Mouse (Mus musculus) common myeloid progenitor, adult 5-6 weeks (primary cell): ENCODE measurements around the gene Smyd2. TPM values are rescaled to one million over a fixed set of nuclear protein-coding genes. Genes with fewer than 3 reads are reported as not detected.

ENCODE experiments used
- ATAC-seq: replicated peaks from 2 replicates; pipeline ENCODE4 v1.8.0; 2016; ENCODE audit warnings: low read depth, mild to moderate bottlenecking, moderate TSS enrichment, inconsistent platforms; ENCODE audit not compliant: poor library complexity, severe bottlenecking
- total RNA-seq: library from RNA; stranded (forward); fragments of 200-1000, 187-1606 nt; gene quantifications from 2 replicates; pipeline ENCODE4 v1.2.3, GENCODE M21; 2017

Gene Smyd2
- total RNA-seq, 1 experiment from 2014 or later, result 125 TPM

DNA sequence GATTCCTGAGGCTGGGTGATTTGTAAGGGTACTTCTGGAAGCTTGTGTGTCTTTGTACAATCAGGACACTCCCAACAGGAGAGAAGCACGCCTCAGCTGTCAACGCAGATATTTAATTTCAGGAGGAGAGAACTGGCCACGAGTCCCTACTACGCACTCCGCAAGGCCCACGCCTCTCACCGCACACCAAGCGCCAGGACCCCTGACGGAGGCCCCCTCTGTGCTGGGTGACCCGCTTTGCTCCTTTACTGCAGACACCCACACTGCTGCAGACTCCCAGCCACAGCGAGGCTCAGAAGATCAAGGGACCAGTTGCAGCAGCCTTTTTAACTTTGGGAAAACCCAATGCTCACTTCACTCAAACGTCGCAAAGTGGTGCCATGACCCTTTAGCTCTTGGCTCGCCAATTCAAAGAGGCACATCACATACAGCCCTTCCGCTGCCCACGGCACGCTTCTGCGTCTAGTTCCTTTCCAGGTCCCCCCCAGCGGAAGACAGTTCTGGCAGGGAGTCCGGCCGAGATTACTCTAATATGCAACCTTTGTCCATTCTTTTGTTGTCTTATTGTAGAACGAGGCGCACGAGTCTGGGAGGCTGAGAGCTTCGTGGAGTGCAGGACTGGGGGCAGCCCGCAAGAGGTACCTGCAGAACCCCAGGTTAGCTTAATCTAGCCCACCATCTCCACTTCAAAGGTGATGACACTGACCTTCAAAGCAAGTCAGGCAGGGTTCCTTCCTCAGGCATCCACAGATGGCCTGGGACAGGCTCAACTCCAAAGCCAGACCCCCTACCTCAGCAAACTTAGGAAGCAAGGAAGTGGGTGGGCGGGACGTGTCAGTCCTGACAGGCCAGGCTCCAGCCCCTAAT lies 1.2 kb downstream of the Smyd2 start:
- peak; percentile 37 for ATAC-seq

- no peak for ATAC-seq
Observed at GRCm38 (mm10) chr1:189919756-189920155, 2.4 kb downstream of the Smyd2 start.

- ATAC-seq, result no peak
Observed at GRCm38 (mm10) chr1:189917126-189917500, 5.0 kb downstream of the Smyd2 start.

DNA sequence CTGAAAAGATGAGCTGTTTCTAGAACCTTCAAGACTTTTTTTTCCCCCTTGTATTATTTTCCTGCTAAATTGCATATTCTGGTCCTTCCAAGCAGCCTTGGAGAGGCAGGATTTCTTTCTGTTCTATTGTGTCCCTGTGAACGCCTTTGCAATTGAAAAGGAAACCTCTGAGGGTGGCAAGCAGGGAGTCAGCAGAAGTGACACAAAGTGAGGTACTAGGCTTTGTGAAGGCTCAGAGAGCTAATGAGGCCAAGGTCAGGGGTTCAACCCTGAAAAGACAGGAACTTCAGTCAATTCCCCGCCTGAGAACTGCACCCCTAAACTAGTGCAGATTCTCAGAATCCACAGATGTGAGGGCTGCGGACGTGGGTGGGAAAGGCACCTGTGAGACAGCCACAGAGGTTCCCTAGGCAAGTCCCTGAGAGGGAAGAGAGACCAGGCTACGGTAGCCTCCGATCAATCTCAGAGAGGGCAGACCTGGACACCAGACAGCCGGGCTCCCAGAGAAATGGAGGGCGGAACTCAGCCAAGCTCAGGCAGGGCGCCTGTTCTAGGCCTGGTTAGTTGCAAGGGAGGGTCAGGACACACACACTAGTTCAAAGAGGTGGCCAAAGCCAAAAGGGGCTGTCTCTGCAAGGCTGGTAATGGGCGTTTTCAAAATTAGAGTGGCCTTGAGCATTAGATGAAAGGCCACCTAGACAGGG lies 5.6 kb downstream of the Smyd2 start:
- ATAC-seq, result no peak

- no peak for ATAC-seq
Observed at GRCm38 (mm10) chr1:189913093-189913760, 8.9 kb downstream of the Smyd2 start.

DNA sequence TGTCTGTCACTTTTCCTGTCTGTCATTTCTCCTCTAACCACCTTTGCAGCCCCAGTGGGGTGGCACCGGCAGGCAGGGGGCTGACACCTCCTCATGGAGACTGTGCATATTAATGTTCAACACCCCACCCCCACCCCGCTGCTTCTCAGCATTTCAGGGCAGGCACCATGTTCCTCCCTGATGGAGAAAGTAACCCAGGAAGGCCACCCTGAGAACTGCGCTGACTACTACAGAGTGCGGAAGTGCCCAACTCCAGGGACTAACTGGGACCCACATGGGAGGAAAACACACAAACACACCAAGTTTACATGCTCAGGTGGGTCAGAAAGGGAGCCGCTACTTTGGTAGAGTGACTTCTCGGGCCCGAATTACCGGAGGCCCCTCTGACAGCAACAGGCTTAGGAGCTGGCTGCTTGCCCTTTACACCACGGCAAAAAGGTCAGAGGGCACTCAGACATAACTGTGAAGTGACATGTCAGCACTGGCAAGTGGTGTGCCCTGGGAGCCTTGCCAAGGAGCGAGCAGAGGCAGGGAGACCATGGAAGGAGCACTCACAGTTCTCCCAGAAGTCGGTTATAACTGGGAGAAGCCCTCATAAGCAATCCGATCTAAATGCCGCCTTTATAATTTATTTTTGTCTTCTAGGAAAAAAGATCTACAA lies 11.3 kb downstream of the Smyd2 start:
- ATAC-seq, result no peak

DNA sequence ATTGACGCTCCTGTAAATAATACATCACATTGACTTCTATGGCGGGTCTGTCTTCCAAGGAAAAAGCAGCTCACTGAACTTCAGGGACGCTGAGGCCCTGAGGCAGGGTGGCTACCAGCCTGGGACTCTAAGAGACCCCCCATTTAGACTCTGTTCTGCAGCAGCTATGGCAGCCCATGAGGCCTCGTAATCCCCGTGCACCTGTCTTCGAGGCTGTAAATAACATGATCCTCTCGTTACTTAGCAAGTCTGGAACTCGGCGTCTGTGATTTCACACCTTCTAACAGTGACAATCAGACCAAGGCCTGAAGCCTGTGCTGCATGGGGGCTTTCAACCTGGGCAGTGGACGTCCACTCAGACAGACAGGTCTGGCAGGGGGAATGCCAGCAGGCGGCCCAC lies 19.0 kb downstream of the Smyd2 start:
- no peak for ATAC-seq

- no peak for ATAC-seq
Observed at GRCm38 (mm10) chr1:189902413-189902812, 19.8 kb downstream of the Smyd2 start.

GRCm38 (mm10) chr1:189899526-189899925 lies 22.6 kb downstream of the Smyd2 start:
- ATAC-seq, result no peak

GRCm38 (mm10) chr1:189898708-189899107 lies 23.5 kb downstream of the Smyd2 start:
- ATAC-seq, result no peak

GRCm38 (mm10) chr1:189897861-189898260 lies 24.3 kb downstream of the Smyd2 start:
- ATAC-seq, result no peak

DNA sequence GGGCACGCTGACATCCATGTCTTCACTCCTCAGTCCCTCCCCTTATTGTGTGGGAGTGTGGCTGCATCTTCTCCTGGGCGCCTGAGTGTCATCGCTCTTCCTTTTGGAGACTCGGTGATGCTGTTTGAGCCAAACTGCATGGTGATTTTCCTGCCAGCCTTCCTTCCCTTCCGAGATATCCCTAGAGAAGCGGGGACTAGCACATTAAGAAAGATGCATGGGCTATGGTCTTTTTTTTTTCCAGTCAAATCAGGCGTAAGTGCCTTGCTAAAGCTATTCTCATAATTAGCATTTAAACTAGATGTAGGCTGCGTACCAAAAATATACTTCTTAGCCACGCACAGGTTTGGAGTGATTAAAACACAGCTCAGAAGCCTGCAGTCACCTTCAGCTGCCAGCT lies 28.0 kb downstream of the Smyd2 start:
- ATAC-seq, result no peak

GRCm38 (mm10) chr1:189888749-189889148 lies 33.4 kb downstream of the Smyd2 start:
- no peak for ATAC-seq

DNA sequence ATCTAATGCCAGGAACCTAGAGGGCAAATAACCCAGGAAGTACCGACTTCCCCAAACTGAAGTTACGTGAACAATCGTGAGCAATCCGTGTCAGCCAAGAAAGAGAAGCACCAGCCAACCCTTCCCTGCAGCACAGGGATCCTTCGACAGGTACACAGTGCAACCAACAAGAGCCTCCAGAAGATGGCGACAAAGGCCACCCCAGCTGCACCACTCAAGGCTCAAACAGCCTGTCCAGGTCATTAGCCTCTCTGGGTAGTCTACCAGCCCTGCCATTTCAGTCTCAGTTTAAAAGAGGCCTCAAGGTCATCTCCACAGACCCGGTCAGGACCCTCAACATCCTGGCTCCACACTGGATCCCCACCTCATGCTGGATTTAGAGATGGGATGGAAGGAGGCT lies 34.6 kb downstream of the Smyd2 start:
- ATAC-seq, result peak; percentile 85

- no peak for ATAC-seq
Observed at GRCm38 (mm10) chr1:189885975-189886374, 36.2 kb downstream of the Smyd2 start.

DNA sequence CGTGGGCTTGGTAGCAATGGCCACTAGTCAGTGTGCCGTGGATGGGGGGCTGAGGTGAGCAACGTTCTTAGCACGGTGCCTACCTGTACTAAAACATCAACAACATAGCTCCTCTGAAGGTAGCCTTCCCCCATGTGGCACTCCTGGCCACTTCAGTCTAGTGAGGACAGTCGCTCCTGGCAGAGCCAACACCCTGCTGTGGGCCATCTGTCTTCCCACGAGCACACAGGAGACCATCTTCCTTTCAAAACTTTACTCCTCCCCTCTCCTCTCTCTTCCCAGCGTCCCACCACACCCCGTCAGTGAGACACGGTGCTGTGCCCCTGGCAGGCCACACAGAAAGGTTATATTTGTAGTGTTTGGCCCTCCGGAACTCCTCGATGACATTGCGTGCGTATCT lies 37.2 kb downstream of the Smyd2 start:
- no peak for ATAC-seq

- ATAC-seq, result peak; percentile 29
Observed at GRCm38 (mm10) chr1:189883531-189884170, 38.5 kb downstream of the Smyd2 start.

DNA sequence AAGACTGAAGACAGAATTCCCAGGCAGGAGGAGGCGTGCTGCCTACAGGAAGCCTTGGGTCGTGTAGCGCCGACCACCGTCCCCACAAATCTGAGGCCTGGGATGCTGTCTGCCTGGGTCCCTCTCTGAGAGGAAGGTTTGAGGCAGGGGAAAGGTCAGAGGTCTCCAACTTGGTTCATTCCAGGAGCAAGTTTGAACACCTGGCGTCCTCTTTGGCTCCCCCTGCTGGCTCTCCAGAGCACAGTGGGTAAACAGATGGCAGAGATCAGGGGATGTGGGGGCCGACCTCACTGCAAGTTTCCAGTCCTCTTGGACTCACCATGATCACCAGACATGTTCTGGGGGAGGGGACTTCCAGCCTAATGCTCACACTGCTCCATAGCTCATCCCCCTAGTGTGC lies 39.3 kb downstream of the Smyd2 start:
- ATAC-seq, result peak; percentile 34

GRCm38 (mm10) chr1:189880745-189881144 lies 41.4 kb downstream of the Smyd2 start:
- no peak for ATAC-seq

DNA sequence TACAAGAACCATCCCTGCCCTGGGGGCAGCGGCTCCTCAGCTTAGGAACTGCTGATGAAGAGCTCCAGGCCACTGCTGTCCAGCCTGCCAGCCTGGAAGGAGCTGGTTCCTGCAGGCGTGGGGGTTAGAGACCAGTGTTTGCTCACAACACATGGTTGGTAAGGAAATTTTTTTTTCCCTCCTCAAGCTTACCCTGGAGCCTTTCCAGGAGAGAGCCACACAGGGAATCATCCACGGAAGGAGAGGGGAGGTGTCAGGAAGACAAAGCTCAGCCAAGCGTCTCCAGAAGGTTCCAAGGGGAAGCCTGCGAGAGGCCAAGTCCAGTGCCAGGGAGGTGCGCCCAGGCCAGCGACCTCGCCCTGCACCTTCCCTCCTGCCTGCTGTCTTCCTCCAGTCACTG lies 42.2 kb downstream of the Smyd2 start:
- no peak for ATAC-seq
